Mouse (Mus musculus) urinary bladder, adult 2 months (tissue): ENCODE measurements at regions not wholly inside any gene's neighbourhood (a gene's known extent, or its start where the extent isn't known, plus 50 kb on each side); places are given as distances from the start of the nearest gene placed in this dataset.

Source experiments
- DNase-seq: peaks from one replicate; pipeline ENCODE4 v3.0.0; 2022; ENCODE audit warnings: low spot score

DNA sequence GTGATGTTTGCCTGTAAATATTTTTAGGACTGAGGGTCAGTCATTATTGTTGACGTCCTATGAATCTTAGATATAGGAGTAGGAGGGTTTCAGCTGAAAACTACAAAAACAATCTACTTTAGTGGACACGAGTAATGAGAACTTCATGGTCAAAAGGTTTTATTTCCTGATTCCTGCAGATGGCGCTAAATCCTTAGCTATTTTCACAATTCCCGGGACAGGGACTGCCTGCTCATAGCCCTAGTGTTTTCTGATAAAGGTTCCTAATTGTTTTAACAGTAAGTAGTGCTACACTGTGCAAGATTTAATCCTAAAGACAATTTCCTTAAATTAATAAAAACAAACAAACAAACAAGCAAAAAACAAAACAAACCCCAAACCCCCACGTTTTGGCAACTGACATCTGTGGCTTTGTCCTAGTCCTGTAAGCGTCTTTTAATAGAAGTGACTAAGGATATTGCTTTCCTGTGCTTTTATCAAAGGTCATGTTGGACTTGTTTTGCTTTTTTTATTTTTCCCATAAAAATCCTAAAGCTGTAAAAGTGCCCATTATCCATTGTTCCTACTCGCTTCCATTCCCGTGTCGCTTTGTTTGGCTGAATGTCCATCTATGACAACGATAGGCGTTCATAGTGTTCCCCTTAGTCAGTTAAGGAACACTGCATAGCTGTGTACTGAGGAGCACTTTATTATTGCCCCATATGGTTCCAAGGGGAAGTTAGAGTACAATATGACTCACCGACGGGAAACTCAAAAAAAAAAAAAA, 53.5 kb upstream of the Akr1e1 start:
- DNase-seq = no peak
